Mouse (Mus musculus) erythroid progenitor cell, adult 5-6 weeks (primary cell): ENCODE measurements around the gene Ano6. TPM values are rescaled to one million over a fixed set of nuclear protein-coding genes. Genes with fewer than 3 reads are reported as not detected.

Source experiments
- ATAC-seq: replicated peaks from 2 replicates; pipeline ENCODE4 v1.8.0; 2016; ENCODE audit warnings: moderate number of reproducible peaks, mild to moderate bottlenecking, moderate TSS enrichment, inconsistent platforms; ENCODE audit not compliant: poor library complexity, low FRiP score, severe bottlenecking
- total RNA-seq, 2 experiments: library from RNA; stranded (forward) in 1 of 2; stranded (reverse) in 1 of 2; fragments of 150-400 nt in 1 of 2; fragments of 186-747, 209-891 nt in 1 of 2; gene quantifications; 2 replicates each; pipeline versions ENCODE4 v1.2.3 to v1.2.4; 2015 to 2017; ENCODE audit warnings: low replicate concordance in 2 of 2

Ano6 gene
- total RNA-seq, 2 experiments from 2014 or later, result 9.5 to 23.1 TPM

DNA sequence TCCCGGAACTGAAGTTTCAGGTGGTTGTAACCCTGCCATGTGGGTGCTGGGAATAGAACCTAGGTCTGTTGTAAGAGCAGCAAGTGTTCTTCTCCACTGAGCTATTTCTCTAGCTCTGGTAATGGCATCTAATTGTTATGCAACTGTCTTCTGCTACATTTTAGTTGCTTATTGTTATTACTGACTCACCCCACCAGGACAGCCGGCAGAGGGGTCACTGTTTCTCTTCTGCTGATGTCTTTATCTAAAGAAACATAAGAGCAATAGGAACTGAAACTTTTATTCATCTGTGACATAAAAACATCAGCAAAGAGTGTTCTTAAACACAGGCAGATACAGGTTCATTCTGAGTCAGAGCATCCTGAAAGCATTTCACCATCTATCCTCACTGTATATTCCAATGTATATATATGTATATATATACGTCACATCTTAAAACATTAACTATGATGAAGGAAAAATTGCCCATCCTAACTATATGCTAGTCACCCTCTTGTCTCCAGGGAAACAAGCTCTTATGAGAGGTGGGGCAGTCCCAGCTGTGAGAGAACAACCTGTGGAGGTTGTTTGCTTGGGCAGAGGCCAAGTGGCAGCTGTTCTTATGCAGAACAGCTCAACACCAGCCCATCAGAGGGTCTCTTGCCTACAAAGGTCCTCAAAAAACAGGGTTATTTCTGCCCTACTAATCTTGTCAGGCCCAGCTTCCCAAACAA is 171.9 kb downstream of the Ano6 start:
- ATAC-seq, result no peak

DNA sequence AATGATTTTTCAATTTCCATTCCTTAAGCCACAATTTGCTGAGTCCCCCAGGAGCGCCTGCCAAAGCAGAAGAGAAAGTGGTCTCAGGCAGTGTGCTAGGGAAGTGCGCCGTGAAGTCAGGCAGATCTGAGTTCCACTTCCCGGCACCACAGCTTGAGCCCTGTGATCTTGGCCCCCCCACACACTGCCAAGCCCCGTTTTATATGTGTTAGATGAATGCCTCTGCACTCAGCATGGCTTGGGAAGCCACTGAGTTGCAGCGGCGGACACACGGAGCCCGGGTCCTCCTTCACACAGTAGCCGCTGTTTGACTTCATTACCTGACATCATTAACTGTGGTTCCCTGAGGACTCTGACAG is 172.5 kb downstream of the Ano6 start:
- ATAC-seq, result no peak

GRCm38 (mm10) chr15:95963533-95964250 is 173.0 kb downstream of the Ano6 start:
- no peak for ATAC-seq

- no peak for ATAC-seq
Measured at GRCm38 (mm10) chr15:95964251-95964561, 173.6 kb downstream of the Ano6 start.

DNA sequence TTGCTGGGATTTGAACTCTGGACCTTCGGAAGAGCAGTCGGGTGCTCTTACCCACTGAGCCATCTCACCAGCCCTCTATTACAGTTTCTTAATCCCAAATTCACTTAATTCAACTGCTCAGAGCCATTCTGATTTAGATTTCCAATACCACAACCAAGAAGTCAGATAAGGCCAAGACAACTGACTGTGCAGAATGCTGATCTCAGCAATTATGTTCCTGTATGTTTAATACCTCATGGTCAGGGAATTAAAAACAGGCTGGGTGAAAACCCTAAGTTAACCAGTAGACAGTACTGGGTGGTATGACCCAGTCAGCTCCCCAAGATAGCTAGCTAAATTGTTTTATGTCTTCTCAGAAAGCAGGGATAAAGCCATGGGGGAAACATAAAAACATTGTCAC is 176.3 kb downstream of the Ano6 start:
- ATAC-seq, result no peak

DNA sequence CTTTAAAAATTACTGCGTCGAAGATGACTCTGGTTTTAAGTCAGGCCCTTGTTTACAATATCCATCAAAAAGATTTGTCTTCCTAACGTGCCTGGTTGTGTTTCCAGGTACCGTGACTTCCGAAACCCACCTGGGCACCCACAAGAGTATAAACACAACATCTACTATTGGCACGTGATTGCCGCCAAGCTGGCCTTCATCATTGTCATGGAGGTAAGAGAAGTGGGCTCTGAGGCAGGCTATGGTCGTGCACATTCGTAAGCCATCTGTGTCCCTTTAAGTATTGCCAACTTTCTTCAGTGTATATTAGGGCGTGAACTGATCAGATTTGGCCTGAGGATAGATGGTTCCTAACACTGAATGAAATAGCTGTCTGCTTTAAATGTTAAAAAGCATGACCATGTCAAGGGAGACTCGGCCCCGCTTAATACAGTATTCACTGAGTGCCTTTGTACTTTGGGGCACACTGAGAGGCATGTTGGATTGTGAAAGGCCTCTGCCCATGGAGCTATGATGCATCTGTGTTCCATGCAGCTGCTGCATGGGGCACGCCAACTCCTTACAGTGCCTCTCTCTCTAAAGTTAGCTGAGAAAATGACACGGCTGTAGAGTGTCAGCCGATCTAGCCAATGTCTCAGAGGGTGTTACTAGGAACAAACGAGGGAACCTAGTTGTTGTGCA is 177.0 kb downstream of the Ano6 start:
- ATAC-seq, result no peak

- ATAC-seq, result no peak
Measured at GRCm38 (mm10) chr15:95969596-95969995, 179.0 kb downstream of the Ano6 start.

DNA sequence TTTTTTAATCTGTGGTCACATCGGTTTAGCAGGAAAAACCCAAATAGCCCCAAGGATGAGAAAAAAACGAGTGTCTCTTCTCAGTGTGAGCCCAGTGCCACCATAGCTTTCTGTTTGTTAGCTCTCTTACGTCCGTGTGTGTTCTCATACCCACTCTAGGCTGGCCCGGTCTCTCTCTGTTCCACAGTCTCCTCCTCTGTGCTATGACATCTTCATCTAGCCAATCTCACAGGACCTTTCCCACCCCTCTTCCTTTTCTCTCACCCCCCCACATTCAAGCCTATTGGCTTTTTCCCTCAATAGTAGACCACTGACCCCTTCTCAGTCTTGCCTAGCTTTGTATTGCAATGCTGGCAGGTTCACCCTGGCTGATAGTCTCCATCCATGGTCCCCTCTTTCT is 179.5 kb downstream of the Ano6 start:
- ATAC-seq, result no peak

GRCm38 (mm10) chr15:95970691-95971090 is 180.0 kb downstream of the Ano6 start:
- no peak for ATAC-seq

GRCm38 (mm10) chr15:95971302-95971701 is 180.7 kb downstream of the Ano6 start:
- no peak for ATAC-seq

DNA sequence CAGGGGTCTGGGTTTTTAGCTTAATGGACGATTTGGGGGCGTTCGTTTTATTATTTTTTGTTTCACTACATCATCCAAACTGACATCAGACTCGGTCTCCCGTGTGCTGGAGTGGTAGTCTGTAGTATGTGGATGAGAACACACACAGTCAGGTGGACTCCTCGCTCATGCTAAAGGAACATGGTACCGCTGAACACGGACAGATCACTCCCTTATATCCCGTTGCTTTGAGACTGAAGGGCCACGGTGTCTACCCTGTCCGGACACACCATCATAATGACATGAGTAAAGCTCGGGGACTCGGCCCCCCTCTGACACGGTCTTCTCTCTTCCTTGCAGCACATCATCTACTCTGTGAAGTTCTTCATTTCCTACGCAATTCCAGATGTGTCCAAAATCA is 181.5 kb downstream of the Ano6 start:
- ATAC-seq, result no peak

DNA sequence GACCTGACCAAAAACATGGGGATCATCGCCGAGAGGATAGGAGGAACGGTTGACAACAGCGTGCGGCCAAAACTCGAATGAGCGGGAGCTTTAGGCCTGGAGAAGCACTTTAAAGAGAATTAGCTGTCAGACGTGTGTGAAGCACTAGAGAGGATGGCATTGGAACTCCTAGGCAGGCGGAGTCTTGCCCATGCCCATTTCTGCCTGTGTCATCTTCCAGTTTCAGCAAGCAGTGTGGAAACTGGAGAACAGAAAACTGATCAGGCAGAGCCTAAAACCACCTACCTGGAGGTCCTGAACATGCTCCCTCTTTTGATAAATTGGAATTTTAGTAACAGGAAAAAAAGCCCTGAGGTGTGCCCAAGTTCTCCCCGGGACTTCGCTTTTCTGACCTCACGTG is 182.0 kb downstream of the Ano6 start:
- ATAC-seq, result no peak

DNA sequence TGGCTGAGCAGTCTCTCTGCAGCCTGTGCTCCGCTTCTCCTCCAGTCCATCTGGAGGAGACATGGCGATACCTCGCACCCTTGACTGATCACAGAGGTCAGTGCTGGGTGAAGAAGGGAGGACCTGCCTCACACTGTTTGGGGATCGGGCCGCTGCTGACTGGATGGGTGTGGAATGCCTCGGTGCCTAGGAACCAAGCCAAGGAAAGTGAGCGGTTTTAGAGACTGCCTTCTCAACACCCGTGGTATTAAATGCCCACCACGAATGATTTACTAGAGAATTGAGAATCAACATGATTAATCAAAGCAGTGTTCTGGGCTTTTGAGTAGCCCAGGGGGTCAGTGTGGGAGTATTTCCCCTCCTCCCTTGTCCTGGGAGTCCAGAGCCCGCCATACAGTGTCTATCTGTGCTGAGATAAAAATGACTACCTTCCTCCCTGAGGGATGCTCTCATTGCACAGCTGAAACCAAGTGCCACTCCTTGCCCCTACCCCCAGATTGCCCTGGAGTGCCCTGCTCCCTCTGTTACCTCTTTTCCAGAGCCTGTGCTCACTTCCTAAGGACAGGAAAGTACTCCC is 183.5 kb downstream of the Ano6 start:
- ATAC-seq, result no peak

- no peak for ATAC-seq
Measured at GRCm38 (mm10) chr15:95976156-95976876, 185.7 kb downstream of the Ano6 start.

DNA sequence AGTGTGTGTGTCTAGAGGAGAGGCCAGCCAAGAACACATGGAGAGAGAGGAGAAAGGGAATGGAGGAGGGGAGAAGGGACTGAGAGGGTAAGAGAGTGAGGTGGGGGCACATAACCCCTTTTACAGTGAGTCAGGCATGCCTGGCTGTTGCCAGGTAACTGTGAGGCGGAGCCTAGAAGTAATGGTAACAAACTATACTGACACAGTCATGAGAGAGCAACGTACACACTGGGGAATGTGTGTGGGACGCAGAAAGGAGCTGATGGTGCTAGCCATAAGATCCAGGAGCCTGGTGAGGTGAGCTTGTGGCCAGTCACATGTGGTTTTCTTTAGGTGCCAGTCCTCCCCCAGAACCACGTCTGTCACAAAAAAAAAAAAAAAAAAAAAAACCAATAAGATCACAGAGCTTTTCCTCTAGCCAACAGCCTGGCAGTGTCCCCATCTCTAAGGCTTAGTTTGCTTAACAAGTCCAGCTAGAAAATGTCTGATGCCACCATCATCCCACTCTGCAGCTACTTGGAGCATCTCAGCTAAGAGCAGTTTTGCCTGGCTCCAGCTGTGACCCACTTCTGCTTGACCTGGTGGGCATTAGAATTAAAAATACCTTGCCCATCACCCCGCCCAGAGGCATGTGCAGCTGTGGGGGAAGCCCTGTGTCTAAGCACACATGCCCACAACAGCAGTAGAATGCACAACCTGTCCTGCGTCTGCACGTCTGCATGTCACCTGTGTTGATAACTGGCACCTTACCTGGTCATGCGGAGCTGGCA is 186.7 kb downstream of the Ano6 start:
- ATAC-seq, result no peak

DNA sequence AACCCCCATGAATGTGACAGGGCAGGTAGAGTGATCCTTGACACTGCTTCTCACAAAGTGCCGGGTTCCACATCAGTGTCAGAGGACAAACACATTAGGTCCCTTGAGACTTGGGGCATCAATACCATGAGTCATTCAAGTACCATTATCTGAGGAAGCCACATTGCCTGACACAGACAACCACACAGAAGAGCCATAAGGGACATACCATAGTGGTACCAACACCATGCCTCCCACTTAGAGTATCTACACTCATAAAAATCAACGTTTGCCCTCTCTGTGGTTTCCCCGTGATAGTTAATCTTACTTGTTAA is 187.3 kb downstream of the Ano6 start:
- no peak for ATAC-seq

DNA sequence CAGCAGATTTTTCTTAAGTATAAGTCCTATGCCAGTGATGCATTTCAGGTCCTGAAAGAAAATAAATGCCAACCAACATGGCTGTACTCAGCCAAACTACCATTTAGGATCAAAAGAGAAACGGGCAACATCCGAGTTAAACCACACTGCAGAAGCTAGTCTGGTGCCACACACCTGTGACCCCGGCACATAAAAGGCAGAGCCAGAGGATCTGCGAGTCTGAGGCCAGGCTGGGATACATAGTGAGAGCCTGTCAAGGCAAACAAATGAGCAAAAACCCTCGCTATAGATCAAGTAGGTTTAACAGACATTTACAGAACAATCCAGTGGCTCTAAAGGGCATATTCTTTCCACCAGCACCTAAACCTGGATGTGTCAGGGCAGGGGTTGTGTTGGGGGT is 190.0 kb downstream of the Ano6 start:
- no peak for ATAC-seq

- no peak for ATAC-seq
Measured at GRCm38 (mm10) chr15:95987916-95988315, 197.3 kb downstream of the Ano6 start.

- no peak for ATAC-seq
Measured at GRCm38 (mm10) chr15:95989496-95990124, 199.0 kb downstream of the Ano6 start.
